Mouse (Mus musculus) MN1 (cell line): Measurements from ENCODE around the gene Nr5a1.

ENCODE experiments used
- DNase-seq: peaks from one replicate; pipeline ENCODE4 v3.0.0-alpha.2; 2016; ENCODE audit warnings: low spot score

Nr5a1 gene

GRCm38 (mm10) chr2:38714324-38714723, at the start of gene Nr5a1:
Gene Nr5a1, minus strand, starts transcription at chr2:38714542.
- DNase-seq = no peak

- DNase-seq = no peak
Measured at GRCm38 (mm10) chr2:38739847-38740246, 25.5 kb upstream of the Nr5a1 start.

- DNase-seq = peak; percentile 79
Measured at GRCm38 (mm10) chr2:38739410-38739809, 25.1 kb upstream of the Nr5a1 start.

GRCm38 (mm10) chr2:38738601-38739301, 24.4 kb upstream of the Nr5a1 start:
- DNase-seq = no peak

- no peak for DNase-seq
Measured at GRCm38 (mm10) chr2:38735740-38736139, 21.4 kb upstream of the Nr5a1 start.

GRCm38 (mm10) chr2:38734721-38735120, 20.4 kb upstream of the Nr5a1 start:
- DNase-seq = no peak

- DNase-seq = no peak
Measured at GRCm38 (mm10) chr2:38730331-38730827, 16.0 kb upstream of the Nr5a1 start.

- DNase-seq = no peak
Measured at GRCm38 (mm10) chr2:38725427-38725826, 11.1 kb upstream of the Nr5a1 start.

GRCm38 (mm10) chr2:38723378-38723777, 9.0 kb upstream of the Nr5a1 start:
- no peak for DNase-seq

- no peak for DNase-seq
Measured at GRCm38 (mm10) chr2:38722076-38722475, 7.7 kb upstream of the Nr5a1 start.

- DNase-seq = no peak
Measured at GRCm38 (mm10) chr2:38720661-38721060, 6.3 kb upstream of the Nr5a1 start.

GRCm38 (mm10) chr2:38719354-38719753, 5.0 kb upstream of the Nr5a1 start:
- DNase-seq = no peak

- no peak for DNase-seq
Measured at GRCm38 (mm10) chr2:38718676-38719075, 4.3 kb upstream of the Nr5a1 start.

GRCm38 (mm10) chr2:38717436-38717835, 3.1 kb upstream of the Nr5a1 start:
- DNase-seq = no peak

- DNase-seq = no peak
Measured at GRCm38 (mm10) chr2:38713596-38713995, 746 bp downstream of the Nr5a1 start.

- no peak for DNase-seq
Measured at GRCm38 (mm10) chr2:38712769-38713125, 1.6 kb downstream of the Nr5a1 start.

GRCm38 (mm10) chr2:38712076-38712768, 2.1 kb downstream of the Nr5a1 start:
- no peak for DNase-seq

GRCm38 (mm10) chr2:38711421-38711861, 2.9 kb downstream of the Nr5a1 start:
- no peak for DNase-seq

- DNase-seq = no peak
Measured at GRCm38 (mm10) chr2:38710304-38711241, 3.8 kb downstream of the Nr5a1 start.

- no peak for DNase-seq
Measured at GRCm38 (mm10) chr2:38708907-38709688, 5.2 kb downstream of the Nr5a1 start.

- DNase-seq = peak; percentile 40
Measured at GRCm38 (mm10) chr2:38706661-38707060, 7.7 kb downstream of the Nr5a1 start.

GRCm38 (mm10) chr2:38705036-38705435, 9.3 kb downstream of the Nr5a1 start:
- no peak for DNase-seq
